Mouse (Mus musculus) midbrain, embryonic 11.5 days (tissue): ENCODE measurements at regions not wholly inside any gene's neighbourhood (a gene's known extent, or its start where the extent isn't known, plus 50 kb on each side); places are given as distances from the start of the nearest gene placed in this dataset.

ENCODE experiments used
- ATAC-seq: fragments of 200-750 bp; cut with Nextera tagmentation; 2 replicates; pipeline ENCODE4 v1.8.0; 2017; ENCODE audit warnings: moderate TSS enrichment, moderate library complexity; ENCODE audit not compliant: low FRiP score
- DNase-seq: peaks from one replicate; pipeline ENCODE4 v3.0.0; 2015; ENCODE audit warnings: low spot score; ENCODE audit errors: missing footprints
- H3K27ac ChIP-seq: fragments of 300-500 bp; sonication (generic); 2 replicates; pipeline ENCODE4 v1.5.1; 2014; ENCODE audit warnings: low read depth, low read length
- H3K27me3 ChIP-seq: fragments of 300-500 bp; sonication (generic); 2 replicates; pipeline ENCODE4 v1.6.1; 2014; ENCODE audit warnings: mild to moderate bottlenecking, low read length, moderate library complexity, mixed read lengths; ENCODE audit not compliant: control insufficient read depth, insufficient read depth
- H3K36me3 ChIP-seq: fragments of 300-500 bp; sonication (generic); 2 replicates; pipeline ENCODE4 v1.6.1; 2014; ENCODE audit warnings: mild to moderate bottlenecking, low read length, moderate library complexity, mixed read lengths; ENCODE audit not compliant: control insufficient read depth, insufficient read depth
- H3K4me1 ChIP-seq: fragments of 300-500 bp; sonication (generic); 2 replicates; pipeline ENCODE4 v1.6.1; 2014; ENCODE audit warnings: low read length; ENCODE audit not compliant: control insufficient read depth, insufficient read depth
- H3K4me2 ChIP-seq: fragments of 300-500 bp; sonication (generic); 2 replicates; pipeline ENCODE4 v1.6.1; 2014; ENCODE audit warnings: mild to moderate bottlenecking, moderate library complexity
- H3K4me3 ChIP-seq: fragments of 300-500 bp; sonication (generic); 2 replicates; pipeline ENCODE4 v1.5.1; 2014; ENCODE audit warnings: low read depth, low read length
- H3K9ac ChIP-seq: fragments of 300-500 bp; sonication (generic); 2 replicates; pipeline ENCODE4 v1.6.1; 2014; ENCODE audit warnings: low read length
- H3K9me3 ChIP-seq: fragments of 300-500 bp; sonication (generic); 2 replicates; pipeline ENCODE4 v1.6.1; 2016; ENCODE audit warnings: low read length; ENCODE audit not compliant: control insufficient read depth
- WGBS: fragments of 180-500 bp; shearing (Covaris S2); extraction: QIAGEN DNeasy Blood & Tissue Kit; methylation state at CpG from one replicate; pipeline ENCODE4 v1.1.7; 2014; 5-methylcytosine and 5-hydroxymethylcytosine counted together

DNA sequence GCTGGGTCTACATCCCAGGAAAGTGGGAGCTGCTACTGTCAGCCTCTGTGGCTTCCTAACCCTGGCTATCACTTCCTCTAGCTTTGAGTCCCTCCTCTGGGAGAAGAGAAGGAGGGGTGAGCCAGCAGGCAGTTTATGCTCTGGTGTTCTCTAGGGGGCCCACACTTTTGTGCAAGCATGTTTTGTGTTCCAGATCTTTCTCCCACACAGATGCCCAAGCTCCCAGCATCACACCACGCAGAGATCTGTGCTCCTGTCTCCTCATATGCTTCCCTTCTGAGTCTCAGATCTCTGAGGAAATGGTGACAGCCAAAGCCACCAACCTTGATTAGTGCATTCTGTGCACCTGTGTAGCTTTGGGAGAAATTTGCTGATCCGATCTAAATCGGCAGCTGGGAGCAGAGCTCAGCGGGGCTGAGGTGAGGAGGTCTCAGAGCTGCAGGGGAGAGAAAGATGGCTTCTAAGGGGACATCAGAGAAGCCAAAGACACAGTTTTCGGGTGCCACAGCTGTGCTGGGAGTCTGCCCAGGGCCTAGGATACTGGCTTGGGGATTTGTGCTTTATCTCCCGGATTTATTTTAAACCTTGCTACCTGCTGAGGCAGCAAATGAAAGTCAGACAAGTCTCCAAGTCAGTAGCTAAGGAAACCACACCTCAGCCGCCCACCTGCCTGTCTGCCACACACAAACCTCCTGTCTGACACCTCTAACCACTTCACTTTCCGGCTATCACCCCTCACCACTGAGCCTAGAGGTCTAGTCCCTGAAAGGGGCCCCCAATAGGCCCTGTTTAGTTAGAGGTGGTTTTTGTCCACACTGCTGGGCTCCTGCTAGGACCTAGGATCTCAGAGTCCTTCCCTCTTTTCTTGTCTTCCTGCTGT lies 185.4 kb upstream of the Tle3 start:
- WGBS: 60% methylated on average over 8 of the region's 8 CpGs
- H3K9me3 ChIP-seq: no peaks in the 10 kb centered on the region; the same call in 1 of the 2 replicates
- H3K4me1 ChIP-seq: peaks cover 4% of the 10 kb centered on the region; the same call in 1 of the 2 replicates
- peak; percentile 37 for DNase-seq
- H3K27ac ChIP-seq: no peak overlapping the region
- H3K4me3 ChIP-seq: no peak overlapping the region
- ATAC-seq: no peak
- H3K4me2 ChIP-seq: no peak overlapping the region
- H3K36me3 ChIP-seq: no peaks in the 10 kb centered on the region
- H3K9ac ChIP-seq: no peak overlapping the region
- no peaks in the 10 kb centered on the region for H3K27me3 ChIP-seq

DNA sequence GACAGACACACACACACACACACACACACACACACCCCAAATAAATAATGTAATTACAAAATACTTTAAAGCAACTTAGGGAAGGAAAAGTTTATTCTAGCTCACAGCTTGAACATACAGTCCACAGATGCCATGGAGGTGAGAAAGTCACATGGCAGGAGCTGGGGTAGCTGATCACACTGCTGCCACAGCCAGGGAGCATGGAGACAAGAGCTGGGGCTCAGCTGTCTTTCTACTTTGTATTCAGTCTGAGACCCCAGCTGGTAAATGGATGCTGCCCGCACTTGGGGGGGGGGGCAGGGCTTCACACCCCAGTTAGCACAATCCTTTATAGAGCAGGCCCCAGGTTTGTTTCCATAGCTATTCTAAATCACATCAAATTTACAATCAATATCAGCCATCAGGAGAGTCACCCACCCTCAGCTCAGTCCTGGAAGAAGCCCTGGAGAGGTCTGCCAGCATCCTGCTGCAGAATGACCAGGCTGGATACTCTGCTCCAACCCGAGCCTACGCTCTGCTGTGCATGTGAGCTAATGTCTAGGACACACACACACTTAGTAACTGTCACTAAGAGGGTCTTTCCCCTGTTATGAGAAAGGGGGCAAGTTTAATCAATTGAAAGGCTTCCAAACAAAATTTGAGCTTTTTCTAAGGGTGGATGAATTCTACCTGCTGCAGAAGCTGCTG lies 184.3 kb upstream of the Tle3 start:
- H3K4me1 ChIP-seq: peaks cover 4% of the 10 kb centered on the region; the same call in 1 of the 2 replicates
- no peaks in the 10 kb centered on the region for H3K36me3 ChIP-seq
- no peak overlapping the region for H3K4me3 ChIP-seq
- 0 out of 2 replicates have a peak, but pooled peaks have one; percentile 14 for ATAC-seq
- H3K9me3 ChIP-seq: no peaks in the 10 kb centered on the region; the same call in 1 of the 2 replicates
- H3K27ac ChIP-seq: no peak overlapping the region
- H3K9ac ChIP-seq: no peak overlapping the region
- no peaks in the 10 kb centered on the region for H3K27me3 ChIP-seq
- 52% methylated on average over 3 of the region's 3 CpGs for WGBS
- no peak for DNase-seq
- no peak overlapping the region for H3K4me2 ChIP-seq

DNA sequence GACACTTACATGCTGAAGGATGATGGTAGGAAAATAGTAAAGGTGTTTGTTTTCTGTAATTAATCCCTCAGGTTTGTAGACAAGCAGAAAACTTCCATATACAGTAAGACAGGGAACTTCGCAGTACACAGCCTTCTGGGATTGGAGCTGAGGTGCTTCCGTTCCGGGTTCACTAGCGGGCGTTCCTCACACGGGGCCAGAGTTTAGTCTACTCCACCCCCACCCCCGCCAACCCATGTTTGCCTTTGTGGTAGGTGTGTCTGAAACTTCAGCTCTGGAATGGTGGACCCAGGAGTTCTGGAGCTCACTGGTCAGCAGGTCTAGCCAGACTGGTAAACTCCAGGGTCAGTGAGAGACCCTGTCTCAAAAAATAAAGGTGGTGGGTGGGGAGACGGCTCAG lies 182.9 kb upstream of the Tle3 start:
- H3K4me1 ChIP-seq: peaks cover 4% of the 10 kb centered on the region; the same call in 1 of the 2 replicates
- H3K9ac ChIP-seq: no peak overlapping the region
- no peak for DNase-seq
- no peaks in the 10 kb centered on the region for H3K27me3 ChIP-seq
- H3K27ac ChIP-seq: no peak overlapping the region
- H3K9me3 ChIP-seq: no peaks in the 10 kb centered on the region; the same call in 1 of the 2 replicates
- no peak for ATAC-seq
- WGBS: 89% methylated on average over 8 of the region's 8 CpGs
- no peaks in the 10 kb centered on the region for H3K36me3 ChIP-seq
- H3K4me2 ChIP-seq: no peak overlapping the region
- no peak overlapping the region for H3K4me3 ChIP-seq

DNA sequence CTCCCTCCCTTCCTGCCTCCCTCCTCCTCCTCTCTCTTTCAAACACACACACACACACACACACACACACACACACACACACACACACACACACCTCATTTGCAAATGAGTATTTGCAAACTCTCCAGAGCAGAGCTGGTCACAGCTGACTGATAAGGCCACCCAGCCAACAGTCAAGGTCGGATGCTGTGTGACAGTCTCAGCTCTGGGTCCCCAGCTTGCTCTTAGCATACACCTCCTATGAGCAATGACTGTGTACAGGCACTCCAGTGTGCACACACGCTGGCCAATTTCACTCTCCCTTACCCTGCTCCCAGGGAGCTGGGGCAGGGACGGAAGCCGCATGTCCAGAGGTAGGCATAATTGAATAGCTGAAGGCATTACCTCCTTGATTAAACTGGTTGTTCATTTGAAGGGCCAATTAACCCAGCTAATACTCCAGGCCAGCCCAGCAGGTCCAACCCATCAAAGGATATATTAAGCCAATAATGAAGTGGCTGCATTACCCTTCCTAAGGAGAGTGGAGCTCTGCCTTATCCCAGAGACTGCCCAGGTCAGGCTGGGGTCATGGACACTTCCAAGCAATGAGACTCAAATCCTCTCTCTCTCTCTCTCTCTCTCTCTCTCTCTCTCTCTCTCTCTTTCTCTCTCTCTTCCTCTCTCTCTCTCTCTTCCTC lies 173.0 kb upstream of the Tle3 start:
- no peaks in the 10 kb centered on the region for H3K36me3 ChIP-seq
- H3K4me1 ChIP-seq: peaks cover 6% of the 10 kb centered on the region; the same call in 1 of the 2 replicates
- 37% methylated on average over 4 of the region's 4 CpGs for WGBS
- H3K27ac ChIP-seq: no peak overlapping the region
- H3K9ac ChIP-seq: no peak overlapping the region
- no peaks in the 10 kb centered on the region for H3K9me3 ChIP-seq
- H3K4me2 ChIP-seq: no peak overlapping the region
- no peak overlapping the region for H3K4me3 ChIP-seq
- H3K27me3 ChIP-seq: no peaks in the 10 kb centered on the region
- DNase-seq: peak; percentile 87
- ATAC-seq: peak; percentile 40; the same call in 1 of the 2 replicates

DNA sequence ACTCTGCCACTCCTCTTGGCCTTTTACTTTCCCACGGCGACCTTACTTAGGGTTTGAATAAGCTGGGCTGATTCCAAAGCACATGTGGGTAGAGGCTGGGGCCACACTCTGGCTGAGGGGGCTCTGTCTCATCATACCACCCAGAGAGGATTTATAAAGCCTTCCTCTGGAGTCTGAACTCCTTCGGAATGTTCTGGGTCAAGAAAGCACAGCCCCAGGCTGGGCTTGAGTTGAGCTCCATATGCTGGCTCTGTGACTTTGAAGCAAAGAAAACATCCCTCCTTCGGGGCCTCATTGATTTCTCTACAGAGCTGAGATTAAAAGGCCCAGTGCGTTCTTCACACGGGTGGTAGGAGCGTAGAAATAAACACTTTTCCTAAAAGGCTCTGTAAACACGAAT lies 172.3 kb upstream of the Tle3 start:
- no peak overlapping the region for H3K4me2 ChIP-seq
- H3K9ac ChIP-seq: no peak overlapping the region
- ATAC-seq (no peak), DNase-seq (no peak)
- no peak overlapping the region for H3K4me3 ChIP-seq
- H3K4me1 ChIP-seq: peaks cover 6% of the 10 kb centered on the region; the same call in 1 of the 2 replicates
- no peaks in the 10 kb centered on the region for H3K9me3 ChIP-seq
- 42% methylated on average over 8 of the region's 8 CpGs for WGBS
- H3K27ac ChIP-seq: no peak overlapping the region
- H3K27me3 ChIP-seq: no peaks in the 10 kb centered on the region
- no peaks in the 10 kb centered on the region for H3K36me3 ChIP-seq

DNA sequence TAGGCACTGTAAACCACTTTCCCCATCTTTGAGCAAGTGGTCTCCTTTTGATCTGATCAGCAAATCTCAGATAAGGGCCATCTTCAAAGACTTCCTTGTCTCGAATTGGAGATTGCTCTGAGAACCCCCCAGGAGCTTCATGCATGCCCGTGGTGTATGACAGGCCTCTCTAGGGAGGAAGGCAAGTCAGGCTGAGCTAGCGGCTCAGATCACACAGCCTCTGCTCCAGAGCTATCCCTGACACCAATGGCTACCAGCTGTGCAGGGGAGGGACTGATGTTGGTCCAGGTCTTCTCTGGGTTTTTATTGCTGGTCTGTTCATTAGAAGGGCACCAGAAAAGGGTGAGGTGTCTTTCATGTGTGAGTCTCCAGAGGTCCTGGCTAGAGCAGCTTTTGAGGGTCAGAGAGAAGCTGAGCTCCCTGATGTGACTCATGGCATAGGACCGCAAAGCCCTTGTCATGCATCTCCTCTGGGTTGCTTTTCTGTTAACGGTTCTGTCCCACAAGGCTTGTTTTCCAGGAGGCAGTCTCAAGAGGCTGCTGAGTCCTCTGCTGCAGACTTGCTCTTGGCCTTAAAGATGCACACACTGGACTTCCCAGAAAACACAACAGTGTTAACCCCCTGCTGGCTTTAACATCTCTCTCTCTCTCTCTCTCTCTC lies 171.7 kb upstream of the Tle3 start:
- no peak overlapping the region for H3K4me2 ChIP-seq
- no peak for ATAC-seq
- H3K9me3 ChIP-seq: no peaks in the 10 kb centered on the region
- H3K27me3 ChIP-seq: no peaks in the 10 kb centered on the region
- peak; percentile 89 for DNase-seq
- H3K4me1 ChIP-seq: peaks cover 6% of the 10 kb centered on the region; the same call in 1 of the 2 replicates
- H3K4me3 ChIP-seq: no peak overlapping the region
- no peaks in the 10 kb centered on the region for H3K36me3 ChIP-seq
- no peak overlapping the region for H3K9ac ChIP-seq
- 26% methylated on average over 5 of the region's 5 CpGs for WGBS
- H3K27ac ChIP-seq: no peak overlapping the region

DNA sequence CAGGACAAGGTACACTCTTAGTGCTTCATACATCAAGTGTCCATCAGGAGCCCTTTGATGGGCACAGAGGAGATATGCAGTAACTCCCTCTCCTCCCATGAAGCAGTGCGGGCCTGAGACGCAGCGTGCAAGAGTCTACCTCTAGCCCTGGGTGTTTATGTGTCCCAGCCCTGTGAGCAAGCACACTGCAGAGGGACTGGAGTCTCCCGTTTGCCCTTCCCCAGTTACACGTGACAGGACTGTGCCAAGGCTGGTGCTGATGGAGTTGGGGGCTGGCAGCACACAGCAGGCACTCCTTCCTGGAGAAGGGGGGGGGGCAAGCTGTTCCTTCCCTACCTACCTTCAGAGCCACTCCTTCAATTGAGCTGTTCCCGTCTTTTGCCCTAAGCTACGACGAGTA lies 167.1 kb upstream of the Tle3 start:
- no peak overlapping the region for H3K27ac ChIP-seq
- H3K27me3 ChIP-seq: no peaks in the 10 kb centered on the region
- no peak overlapping the region for H3K4me2 ChIP-seq
- H3K9ac ChIP-seq: no peak overlapping the region
- H3K4me1 ChIP-seq: no peaks in the 10 kb centered on the region
- WGBS: 78% methylated on average over 8 of the region's 8 CpGs
- ATAC-seq (no peak), DNase-seq (peak; percentile 54)
- no peaks in the 10 kb centered on the region for H3K36me3 ChIP-seq
- no peaks in the 10 kb centered on the region for H3K9me3 ChIP-seq
- H3K4me3 ChIP-seq: no peak overlapping the region

DNA sequence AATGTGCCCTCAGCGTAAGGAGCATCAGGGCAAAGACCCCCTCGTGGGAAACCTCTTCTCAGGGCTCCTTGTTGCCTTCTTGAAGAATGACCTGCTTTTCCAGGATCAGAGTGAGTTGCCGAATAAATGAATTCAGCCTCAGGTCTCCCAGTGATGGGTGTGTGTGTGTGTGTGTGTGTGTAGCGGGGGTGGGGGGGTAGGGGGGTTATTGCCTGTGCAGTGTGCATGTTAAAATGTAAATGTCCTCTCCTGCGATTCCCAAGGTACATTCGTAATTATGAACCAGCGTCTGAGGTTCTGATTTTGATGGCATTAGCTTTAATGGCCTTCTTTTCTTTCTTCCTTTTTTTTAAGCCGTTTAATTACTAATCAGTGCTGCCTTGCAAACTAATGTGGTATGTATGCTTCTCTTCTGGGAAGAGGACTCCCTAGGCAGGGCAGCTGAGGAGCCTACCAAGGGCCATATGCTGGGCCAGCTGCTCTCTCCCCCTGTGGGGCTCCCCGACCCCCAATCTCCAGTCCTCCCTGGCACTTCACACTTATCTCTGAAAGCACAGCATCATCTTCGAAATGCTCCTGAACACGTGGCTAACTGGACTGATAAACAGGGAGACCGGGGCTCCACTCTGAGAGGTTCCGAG lies 165.3 kb upstream of the Tle3 start:
- Histone ChIP-seq H3K36me3 (no peaks in the 10 kb centered on the region), H3K9me3 (no peaks in the 10 kb centered on the region), H3K27me3 (no peaks in the 10 kb centered on the region), H3K4me1 (no peaks in the 10 kb centered on the region), H3K4me3 (no peak overlapping the region), H3K4me2 (no peak overlapping the region), H3K9ac (no peak overlapping the region), H3K27ac (no peak overlapping the region)
- no peak for DNase-seq
- WGBS: 75% methylated on average over 13 of the region's 13 CpGs
- no peak for ATAC-seq
